Mouse (Mus musculus) C2C12 (cell line): ENCODE measurements around the gene Olfr263.

Experiments used
- CTCF ChIP-seq: IDR thresholded peaks from one replicate; pipeline ENCODE4 v1.5.1; 2011; ENCODE audit not compliant: control insufficient read depth, insufficient read depth, insufficient read length
- MAX ChIP-seq: IDR thresholded peaks from one replicate; pipeline ENCODE4 v1.6.1; 2011; ENCODE audit warnings: mild to moderate bottlenecking, control low read depth

DNA sequence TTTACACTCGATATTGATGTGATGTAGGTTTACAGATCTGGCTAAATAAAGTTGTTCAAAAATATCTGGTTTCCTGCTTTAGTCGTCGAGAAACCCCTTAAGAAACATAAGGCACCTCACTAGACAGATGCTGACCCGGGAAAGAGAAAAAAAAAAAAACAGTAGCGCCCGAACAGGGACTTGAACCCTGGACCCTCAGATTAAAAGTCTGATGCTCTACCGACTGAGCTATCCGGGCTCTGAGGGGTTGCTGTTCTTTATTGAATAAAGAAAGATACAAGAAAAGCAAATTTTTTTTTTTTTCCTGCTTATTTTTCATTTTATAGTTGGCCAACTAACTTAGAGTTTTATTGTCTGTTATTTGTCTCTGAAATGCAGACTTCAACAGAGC is 38.5 kb downstream of the Olfr263 start:
- no peak for TF ChIP-seq CTCF
- TF ChIP-seq MAX, result no peak
